Mouse (Mus musculus): ENCODE data around the gene Zcchc4. TPM values are rescaled to one million over a fixed set of nuclear protein-coding genes. Genes with fewer than 3 reads are reported as not detected.

Zcchc4 gene
- total RNA-seq, 2 experiments from 2014 or later: 8.4 to 9.7 TPM

DNA sequence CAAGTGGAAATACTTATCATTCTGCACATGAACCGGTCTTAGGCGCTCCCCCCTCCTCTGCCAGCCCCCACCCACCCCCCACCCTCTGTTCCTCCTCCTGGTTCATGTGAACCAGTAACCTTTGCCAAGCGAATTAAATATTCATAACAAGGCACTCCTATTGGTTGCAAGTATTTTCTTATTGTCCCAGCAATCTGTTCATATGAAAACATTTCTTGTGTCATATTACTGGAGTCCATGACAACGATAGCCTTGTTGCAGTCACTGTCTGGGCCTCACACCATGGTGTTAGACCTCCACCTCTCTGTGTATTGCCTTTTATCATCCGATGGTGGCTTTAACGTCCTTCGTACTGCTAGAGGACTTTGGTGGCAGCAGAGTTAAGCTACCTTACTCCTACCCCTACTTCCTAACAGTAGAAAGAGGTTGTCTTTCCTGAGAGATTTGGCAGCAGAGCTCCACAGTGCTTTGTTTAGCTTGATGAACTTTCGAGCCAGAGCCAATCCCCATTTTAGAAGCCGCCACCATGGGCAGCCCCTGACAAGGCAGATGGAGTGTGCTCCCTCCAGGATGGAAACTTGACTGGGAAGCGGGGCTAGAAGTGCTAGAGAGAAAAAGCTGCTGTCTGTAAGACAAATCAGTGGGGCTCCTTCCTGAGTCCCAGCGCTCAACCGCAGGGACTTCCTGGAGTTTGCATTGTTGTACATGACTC lies 24.2 kb downstream of the Zcchc4 start:
- DNase-seq: no peak

- no peak for DNase-seq
Measured at GRCm38 (mm10) chr5:52805801-52806200, 30.6 kb downstream of the Zcchc4 start.

GRCm38 (mm10) chr5:52806349-52806748 lies 31.1 kb downstream of the Zcchc4 start:
- no peak for DNase-seq

DNA sequence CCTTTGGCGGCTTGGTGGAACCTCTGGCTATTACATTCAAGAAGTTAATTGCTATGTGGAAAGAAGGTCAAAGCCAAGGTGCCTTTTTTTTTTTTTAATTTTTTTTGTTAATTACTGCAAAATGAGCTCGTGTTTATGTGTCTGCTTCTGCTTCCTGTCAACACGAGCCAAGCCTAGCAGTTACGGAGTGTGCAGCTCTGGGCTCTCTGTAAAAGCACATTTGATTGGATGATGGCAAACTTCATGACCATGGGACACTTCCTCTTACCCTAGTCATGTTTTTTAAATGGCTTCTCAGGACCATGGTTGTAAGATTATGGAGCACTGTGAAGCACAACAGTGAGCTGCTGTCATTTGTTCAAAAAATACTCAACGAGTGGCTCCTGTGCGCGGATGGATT lies 31.8 kb downstream of the Zcchc4 start:
- no peak for DNase-seq

DNA sequence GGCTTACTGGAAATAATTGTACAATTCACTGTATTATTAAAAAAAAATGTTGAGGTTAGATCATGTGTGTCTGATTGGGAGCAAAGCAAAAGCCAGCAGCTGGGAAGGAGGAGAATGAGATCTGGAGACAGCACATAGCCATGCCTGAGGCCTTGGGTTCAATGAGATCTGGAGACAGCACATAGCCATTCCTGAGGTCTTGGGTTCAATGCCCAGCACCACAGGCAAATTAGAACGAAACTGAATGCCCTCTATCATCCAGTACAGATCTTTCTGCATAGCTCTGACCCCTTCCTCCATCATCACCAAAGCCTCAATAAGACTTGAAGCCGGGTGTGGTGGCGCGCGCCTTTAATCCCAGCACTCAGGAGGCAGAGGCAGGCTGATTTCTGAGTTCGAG lies 35.2 kb downstream of the Zcchc4 start:
- no peak for DNase-seq

DNA sequence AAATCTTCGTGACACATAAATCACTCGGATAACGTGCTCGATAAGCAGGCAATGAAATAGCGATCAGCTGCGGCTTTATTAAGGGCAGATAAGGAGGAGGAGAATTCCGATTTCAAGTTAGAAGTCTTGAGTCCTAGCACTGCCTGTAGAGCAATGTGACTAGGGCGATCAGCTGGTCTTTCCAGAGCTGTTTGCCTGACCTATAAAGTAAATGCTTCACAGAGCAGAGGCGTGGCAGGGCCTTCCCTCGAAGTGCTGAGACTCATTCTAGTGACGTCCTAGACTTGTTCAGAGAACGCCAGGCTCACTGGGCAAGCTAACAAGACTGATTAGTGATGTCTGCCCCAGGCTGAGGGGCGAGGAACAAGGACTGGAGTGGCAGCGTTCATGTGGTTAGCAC lies 35.8 kb downstream of the Zcchc4 start:
- no peak for DNase-seq

DNA sequence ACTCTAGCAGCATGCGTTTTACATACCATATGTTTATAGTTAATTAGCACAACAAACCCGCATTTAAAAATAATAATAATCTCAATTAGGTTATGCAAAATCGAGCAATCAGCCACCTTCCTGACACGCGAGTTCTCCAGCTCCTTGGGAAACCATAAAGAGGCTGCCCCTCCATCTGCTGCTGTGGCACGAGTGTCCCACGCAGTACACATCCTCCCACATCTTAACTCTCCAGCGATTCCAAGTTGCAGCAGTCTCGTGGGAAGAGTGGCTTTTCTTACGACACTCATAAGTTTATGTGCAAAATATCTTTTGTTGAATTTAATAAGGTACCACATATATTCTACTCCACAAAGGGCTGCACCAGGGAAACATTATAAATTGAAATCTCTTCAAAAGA lies 37.2 kb downstream of the Zcchc4 start:
- no peak for DNase-seq

- no peak for DNase-seq
Measured at GRCm38 (mm10) chr5:52813312-52813711, 38.1 kb downstream of the Zcchc4 start.

- no peak for DNase-seq
Measured at GRCm38 (mm10) chr5:52818676-52819075, 43.5 kb downstream of the Zcchc4 start.

GRCm38 (mm10) chr5:52821691-52822090 lies 46.5 kb downstream of the Zcchc4 start:
- DNase-seq: peak; percentile 61

DNA sequence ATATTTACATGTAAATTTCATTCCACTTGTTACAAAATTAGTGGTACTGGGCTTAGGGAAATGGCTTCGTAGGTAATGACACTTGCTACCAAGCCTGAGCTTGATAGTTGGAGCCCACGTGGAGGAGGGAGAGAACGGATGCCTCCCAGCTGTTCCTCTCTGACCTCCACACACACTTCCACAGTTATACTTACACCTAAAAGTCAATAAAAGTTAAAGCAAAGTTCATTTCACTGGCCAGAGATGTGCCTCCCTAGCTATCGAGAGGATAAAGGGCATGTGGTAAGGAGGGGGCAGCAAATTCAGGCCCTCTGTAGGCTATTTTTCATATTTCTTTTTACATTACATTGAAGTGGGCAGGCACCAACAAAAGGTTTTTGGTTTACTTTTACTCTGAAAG lies 52.7 kb downstream of the Zcchc4 start:
- no peak for DNase-seq

GRCm38 (mm10) chr5:52833005-52833404 lies 57.8 kb downstream of the Zcchc4 start:
- DNase-seq: peak; percentile 12

GRCm38 (mm10) chr5:52833761-52834274 lies 58.6 kb downstream of the Zcchc4 start, which contains the start of gene Anapc4:
Anapc4 (plus strand) TSS chr5:52834012.
- peak; percentile 100 for DNase-seq

- DNase-seq: no peak
Measured at GRCm38 (mm10) chr5:52834386-52834785, 59.2 kb downstream of the Zcchc4 start.

DNA sequence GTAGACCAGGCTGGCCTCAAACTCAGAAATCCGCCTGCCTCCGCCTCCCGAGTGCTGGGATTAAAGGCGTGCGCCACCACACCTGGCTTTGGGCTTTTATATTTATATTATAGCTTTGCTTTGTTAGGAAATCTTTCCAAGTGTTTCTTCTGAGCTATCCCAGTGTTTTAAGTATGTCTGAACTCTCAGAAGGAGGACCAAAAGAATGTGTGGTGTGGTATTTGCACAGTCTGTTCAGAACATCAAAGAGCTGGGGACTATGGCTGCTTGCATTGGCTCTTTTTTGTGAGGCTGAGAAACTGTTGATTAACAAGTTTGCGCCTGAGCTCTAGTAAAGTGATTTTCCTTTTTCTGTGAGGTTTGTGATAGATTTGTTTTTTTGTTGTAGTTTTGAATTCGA lies 69.1 kb downstream of the Zcchc4 start:
- DNase-seq: no peak

GRCm38 (mm10) chr5:52855727-52856126 lies 80.5 kb downstream of the Zcchc4 start:
- no peak for DNase-seq

DNA sequence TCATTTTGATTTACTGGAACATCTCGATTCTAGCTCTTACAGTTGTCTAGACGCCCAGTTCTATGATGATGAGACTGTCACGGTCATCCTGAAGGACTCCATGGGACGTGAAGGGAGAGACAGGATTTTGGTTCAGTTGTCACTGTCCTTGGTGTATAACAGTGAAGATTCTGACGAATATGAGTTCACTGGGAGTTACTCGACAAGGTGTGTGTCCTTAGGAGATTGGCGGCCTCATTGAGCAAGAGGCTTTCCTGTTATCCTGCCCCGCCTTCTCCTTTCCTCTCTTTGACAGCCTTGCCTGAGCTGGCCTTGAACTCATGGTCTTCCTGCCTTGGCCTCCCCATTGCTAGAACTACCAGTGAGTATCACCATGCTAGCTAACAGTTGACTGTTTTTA lies 89.2 kb downstream of the Zcchc4 start:
- DNase-seq: no peak

GRCm38 (mm10) chr5:52865825-52866224 lies 90.6 kb downstream of the Zcchc4 start:
- peak; percentile 78 for DNase-seq

DNA sequence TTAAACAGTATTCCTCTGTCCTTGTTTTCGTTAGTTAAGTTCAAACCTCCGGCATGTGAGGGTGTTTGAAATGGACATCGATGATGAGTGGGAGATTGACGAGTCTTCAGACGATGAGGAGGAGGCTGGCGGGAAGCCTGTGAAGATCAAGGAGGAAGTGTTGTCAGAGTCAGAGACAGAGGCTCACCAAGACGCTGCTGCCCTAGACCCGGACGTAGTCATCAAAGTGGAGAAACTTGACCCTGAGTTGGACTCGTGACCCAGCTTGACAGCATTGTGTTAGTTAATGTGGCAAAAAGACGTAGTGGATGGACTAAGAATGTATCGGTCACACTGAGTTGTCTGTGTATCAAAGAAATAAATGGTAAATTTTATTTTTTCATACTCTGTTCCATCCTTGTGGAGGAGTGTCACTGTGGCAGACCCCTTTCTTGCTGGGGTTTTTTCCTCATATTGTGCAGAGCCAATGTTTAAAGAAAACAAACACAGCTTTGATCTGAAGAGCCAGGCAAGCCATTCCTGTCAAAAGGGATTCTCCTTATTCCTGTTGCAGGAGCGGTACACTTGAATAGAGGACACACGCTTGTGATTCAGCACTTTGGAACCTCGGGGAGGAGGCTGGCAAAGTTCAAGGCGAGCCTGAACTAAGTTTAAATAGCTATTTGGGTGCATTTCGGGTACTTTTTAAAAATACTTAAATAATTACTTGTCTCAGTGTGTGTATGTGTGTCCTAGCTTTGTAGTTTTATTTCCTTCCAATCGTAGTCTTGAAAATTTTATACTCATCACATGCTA lies 91.3 kb downstream of the Zcchc4 start:
- DNase-seq: no peak

- no peak for DNase-seq
Measured at GRCm38 (mm10) chr5:52868918-52869703, 93.9 kb downstream of the Zcchc4 start.

DNA sequence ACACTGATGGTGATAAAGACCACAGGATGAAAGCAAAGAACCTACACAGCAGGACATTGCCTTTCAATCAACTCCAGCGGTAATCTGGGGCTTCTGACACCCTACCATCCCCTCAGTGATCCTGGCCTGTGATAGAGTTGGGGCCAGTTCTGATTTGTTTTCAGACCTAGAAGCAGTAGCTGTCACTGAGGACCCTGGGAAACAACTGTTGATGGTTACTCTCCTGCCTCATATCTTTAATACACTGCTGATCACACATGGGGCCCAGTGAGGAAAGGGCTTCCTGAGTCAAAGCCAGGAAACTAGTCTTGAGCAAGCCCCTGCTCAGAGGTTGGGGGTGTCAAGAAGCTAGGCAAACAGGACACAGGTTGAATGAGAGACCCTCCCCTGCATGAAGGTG lies 96.3 kb downstream of the Zcchc4 start:
- no peak for DNase-seq

DNA sequence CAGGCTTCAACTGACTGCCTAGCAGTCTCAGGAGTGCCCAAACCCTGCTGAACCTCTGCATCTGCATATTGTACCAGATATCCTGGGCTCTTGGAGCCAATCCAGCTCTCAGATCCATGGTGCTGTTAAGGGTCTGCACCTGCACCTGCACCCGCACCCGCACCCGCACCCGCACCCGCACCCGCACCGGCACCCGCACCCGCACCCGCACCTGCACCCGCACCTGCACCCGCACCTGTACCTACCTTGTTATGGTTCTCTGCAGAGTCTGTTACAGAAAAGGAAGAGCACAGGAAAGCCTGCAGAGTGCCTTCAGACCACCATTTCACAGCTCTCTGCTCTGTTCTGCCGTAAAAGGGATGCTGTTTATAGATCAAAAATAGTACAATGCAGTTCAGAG lies 96.8 kb downstream of the Zcchc4 start:
- no peak for DNase-seq
